Mouse (Mus musculus) thymus, postnatal 4 days (tissue): ENCODE measurements around the gene Prss8.
"Not testable (repeated sequence)": the region's sequence is repeated elsewhere in the genome, so short reads cannot be mapped to it uniquely, and the experiment has no call there.

ENCODE experiments used
- DNase-seq: peaks from one replicate; pipeline ENCODE4 v3.0.0; 2021

Gene Prss8

DNA sequence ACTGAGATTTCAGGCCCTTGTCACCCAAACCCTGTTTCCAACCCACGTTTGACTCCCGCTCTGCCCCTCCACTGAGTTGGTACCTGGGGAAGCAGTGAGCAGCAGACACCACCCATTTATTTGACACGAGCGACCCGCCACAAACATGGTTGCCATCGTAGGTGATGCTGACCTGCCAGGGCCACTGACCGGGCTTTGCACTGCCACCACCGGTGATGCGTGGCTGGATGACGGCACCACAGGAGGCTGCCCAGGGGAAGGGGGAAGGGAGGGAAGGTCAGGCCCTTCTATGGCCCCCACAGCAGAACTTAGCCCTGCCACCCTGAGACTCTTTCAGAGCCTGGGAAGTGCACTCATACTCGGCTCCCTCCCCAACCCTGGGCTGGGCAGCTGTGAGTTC, 2.2 kb downstream of the Prss8 start:
- no peak for DNase-seq

- no peak for DNase-seq
Measured at GRCm38 (mm10) chr7:127926846-127927245, 3.1 kb downstream of the Prss8 start.

DNA sequence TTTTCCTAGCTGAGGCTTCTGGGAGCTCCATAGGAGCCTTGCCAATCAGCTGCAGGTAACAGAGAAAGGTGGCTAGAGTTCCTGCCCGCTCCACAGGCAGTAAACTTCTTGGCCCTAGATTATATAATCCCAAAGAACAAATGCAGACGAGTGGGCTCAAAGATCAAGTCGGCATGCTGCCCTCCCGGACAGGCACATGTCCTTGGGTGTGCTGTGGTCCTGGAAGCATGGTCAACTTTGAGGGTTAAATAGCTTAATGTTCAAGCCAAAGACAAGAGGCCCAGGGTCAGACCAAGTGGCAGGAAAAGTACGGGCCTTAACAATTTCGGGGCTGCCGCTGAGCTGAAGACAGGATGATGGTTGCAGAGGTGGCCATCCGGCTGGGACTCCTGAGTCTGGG, 3.8 kb downstream of the Prss8 start:
- no peak for DNase-seq

GRCm38 (mm10) chr7:127925252-127925651, 4.7 kb downstream of the Prss8 start:
- no peak for DNase-seq

GRCm38 (mm10) chr7:127923714-127924113, 6.2 kb downstream of the Prss8 start:
- no peak for DNase-seq

DNA sequence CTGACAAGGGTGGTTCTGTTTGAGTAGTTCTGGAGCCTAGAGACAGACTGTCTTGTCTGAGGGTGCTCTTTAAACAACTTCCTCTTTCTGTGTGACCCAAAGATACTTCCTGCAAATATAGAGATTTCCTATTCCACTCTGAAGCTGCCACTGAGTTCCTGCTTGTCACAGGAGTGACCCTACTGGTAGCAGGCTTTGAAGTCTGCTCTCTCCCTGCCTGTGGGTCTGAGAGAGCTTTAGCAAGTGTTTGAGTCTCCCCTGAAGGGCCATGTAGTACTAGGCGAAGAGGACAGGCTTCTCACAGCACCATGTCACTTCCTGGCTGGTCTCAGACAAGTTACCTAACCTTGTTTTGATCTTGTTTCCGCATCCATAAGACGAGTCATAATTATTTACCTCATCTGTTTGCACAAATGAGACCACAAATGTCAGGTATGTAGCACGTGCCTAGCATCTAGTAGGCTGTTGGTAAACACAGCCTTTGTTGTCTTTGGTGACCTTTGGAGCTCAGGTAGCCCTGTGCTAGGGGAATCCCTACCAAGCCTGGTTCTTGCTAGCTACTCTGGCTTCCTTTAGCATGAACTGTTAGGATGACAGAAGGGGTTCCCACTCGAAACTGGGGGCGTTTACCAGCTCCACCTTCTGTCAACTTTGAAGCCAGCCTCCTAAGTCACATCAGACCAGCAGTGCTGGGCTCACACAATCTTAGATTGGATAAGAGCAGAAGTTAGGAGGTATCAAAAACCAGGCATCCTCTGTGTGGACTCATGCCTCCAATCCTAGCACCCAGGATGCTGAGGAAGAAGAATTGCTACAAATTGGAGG, 7.2 kb downstream of the Prss8 start:
- DNase-seq, result no peak

DNA sequence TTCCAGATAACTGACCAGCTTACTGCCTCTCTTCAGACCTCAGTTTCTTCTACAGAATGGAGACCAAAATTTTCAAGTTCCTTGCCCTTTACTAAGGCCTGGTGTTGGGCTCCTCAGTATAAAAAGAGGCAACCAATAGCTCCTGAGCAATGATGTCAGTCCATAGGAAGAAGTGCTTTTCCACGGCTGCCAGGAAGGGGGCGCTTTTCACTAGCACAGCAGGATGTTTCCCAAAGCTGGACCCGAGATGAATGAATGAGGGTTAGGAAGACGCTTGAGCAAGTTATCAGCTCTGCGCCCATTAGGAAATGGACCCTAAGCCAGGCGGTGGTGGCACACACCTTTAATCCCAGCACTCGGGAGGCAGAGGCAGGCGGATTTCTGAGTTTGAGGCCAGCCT, 8.4 kb downstream of the Prss8 start:
- peak; percentile 61 for DNase-seq

- DNase-seq, result peak; percentile 71
Measured at GRCm38 (mm10) chr7:127919290-127919689, 10.6 kb downstream of the Prss8 start.

DNA sequence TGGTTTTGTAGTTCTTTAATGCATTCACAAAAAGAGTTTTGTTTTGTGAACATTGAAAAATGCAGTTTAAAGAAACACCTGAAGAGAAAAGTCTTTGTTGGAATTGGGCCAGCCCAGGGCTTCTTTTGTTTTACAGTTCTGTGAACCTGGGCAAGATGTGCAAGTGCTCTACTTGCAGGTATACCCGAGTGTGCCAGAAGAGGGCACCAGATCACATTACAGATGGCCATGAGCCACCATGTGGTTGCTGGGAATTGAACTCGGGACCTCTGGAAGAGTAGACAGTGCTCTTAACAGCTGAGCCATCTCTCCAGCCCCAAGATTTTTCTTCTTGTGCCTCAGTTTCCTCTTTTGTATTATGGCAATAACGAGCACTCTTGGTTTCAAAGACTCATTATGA, 11.7 kb downstream of the Prss8 start:
- DNase-seq, result peak; percentile 86

- DNase-seq, result no peak
Measured at GRCm38 (mm10) chr7:127915293-127915692, 14.6 kb downstream of the Prss8 start.

DNA sequence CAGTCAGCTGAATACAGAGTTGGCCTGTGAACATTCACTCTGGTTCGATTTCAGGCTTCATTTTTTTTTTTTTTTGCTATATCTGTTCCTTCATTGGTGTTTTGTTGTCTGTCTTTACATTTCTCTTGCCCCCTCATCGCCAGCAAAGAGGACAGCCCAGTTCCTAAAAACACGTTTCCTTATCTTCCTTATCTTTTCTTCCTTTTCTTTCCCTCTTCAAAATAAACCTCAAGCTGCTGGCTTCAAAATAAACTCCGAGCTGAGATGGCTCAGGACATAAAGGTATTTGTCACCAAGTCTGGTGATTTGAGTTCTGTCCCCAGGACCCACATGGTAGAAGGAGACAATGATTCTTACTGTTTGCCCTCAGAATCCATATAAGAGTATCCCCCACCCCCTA, 17.0 kb downstream of the Prss8 start:
- DNase-seq, result no peak

- peak; percentile 85 for DNase-seq
Measured at GRCm38 (mm10) chr7:127912190-127912871, 17.6 kb downstream of the Prss8 start, which contains the start of gene Kat8. Gene Kat8 (plus strand): TSS chr7:127912516.

- no peak for DNase-seq
Measured at GRCm38 (mm10) chr7:127908656-127909055, 21.2 kb downstream of the Prss8 start.

DNA sequence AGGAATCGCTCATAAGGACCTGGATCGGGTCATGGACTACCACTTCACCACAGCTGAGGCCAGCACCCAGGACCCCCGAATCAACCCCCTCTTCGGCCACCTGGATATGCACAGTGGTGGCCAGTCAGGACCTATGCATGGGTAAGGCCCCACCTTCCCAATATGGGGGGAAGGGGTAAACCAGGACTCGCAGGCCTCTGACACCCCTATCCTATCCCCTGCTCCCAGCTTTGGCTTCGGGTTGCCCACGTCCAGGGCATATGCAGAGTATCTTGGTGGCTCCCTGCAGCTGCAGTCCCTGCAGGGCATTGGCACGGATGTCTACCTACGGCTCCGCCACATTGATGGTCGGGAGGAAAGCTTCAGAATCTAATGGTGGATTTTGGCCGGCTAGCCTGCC, 22.0 kb downstream of the Prss8 start:
- DNase-seq, result no peak

DNA sequence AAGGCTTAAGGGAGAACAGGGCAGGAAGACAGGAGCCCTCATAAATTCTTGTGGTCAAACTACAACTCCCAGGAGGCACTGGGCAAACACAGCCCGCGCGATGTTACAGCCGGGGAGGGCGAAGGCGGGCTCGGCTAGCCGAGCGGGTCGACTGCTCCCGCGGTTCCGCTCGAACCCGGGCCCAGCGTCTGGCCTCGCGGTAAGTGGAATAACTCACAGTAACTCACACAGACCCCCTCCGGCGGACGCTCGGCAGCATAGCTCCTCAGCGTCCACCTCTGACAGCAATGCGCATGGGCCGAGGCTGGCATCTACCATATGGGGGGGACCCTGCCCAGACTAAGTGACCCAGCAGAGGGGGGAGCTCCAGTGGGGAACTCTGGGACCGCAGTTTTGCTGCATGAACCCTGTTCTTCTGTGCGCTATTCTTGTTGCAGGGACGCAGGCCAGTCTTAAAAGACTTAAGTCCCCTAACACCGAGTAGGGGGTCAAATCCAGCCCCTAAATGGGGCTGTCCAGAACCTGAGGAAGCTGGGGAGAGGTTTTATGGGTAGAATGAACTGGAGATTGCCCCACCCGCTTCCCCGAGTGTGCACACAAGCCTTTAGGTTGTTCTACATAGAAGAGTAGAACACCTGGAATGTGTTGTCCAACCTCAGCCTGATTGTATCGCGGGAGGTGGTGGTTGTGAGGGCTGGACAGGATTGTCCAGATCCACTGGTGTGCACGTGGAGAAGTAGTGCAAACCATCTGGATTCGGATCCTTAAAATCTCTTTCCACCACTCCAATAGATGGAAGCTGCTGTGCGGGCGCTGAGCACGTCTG, 25.7 kb downstream of the Prss8 start, which contains the start of gene Bckdk:
TSS of gene Bckdk (plus strand) at position 112 of the 826 bp plus-strand sequence.
- peak; percentile 81 for DNase-seq

GRCm38 (mm10) chr7:127901772-127902171, 28.1 kb downstream of the Prss8 start:
- no peak for DNase-seq

- peak; percentile 44 for DNase-seq
Measured at GRCm38 (mm10) chr7:127899997-127900396, 29.9 kb downstream of the Prss8 start.

DNA sequence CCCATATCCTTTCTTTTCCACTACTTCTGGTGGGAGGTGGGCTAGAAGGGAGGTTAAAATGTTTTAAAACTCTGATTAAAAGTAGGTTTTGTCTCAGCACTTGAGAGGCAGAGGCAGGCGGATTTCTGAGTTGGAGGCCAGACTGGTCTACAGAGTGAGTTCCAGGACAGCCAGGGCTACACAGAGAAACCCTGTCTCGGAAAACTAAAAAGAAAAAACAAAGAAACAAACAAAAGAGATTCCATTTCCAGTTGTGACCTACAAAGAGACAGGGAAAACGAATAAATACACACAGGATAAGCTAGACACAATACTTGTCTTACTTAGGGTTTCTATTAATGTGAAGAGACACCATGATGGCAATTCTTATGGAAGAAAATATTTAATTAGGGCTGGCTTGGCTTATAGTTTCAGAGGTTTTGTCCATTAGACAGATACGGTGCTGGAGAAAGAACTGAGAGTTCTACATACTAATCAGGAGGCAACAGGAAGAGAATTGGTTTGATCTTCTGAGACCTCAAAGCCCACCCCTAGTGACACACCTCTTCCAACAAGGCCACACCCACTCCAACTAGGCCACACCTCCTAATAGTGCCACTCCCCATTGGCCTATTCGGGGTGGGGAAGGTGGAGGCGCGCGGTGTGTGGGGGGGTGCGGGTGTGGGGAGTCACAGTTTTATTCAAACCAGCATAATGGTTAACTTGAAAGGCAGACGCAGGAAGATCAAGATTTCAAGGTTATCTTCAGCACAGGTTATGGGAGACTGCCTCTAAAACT, 31.5 kb downstream of the Prss8 start:
- DNase-seq, result peak; percentile 79

- no peak for DNase-seq
Measured at GRCm38 (mm10) chr7:127897542-127897941, 32.4 kb downstream of the Prss8 start.

DNA sequence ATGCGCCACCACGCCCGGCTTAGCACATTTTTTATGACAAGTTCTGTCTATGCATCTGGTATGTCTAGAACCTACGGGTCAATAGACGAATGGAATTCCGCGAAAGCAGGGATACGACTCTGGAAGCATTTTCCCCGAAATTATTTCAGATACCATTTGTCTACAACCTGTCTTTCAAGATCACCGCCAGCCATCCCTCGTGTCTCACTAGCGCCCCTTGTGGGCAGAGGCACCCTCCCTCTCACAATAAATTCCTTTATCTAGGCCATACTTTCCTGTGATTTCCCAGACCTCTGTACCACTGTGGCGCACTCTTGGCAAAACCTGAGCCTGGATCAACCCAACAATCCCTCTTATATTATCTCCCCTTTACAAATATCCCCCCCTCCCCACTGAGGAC, 33.5 kb downstream of the Prss8 start:
- peak; percentile 90 for DNase-seq

DNA sequence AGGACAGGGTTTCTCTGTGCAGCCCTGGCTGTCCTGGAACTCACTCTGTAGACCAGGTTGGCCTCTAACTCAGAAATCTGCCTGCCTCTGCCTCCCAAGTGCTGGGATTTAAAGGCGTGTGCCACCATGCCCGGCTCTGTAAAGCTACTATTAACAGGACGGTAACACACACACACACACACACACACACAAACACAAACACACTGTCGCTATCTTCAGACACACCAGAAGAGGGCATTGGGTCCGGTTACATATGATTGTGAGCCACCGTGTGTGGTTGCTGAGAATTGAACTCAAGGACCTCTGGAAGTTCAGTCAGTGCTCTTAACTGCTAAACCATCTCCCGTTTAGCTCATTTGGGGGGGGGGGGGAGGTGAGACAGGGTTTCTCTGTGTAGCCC, 34.0 kb downstream of the Prss8 start:
- not testable (repeated sequence) for DNase-seq

DNA sequence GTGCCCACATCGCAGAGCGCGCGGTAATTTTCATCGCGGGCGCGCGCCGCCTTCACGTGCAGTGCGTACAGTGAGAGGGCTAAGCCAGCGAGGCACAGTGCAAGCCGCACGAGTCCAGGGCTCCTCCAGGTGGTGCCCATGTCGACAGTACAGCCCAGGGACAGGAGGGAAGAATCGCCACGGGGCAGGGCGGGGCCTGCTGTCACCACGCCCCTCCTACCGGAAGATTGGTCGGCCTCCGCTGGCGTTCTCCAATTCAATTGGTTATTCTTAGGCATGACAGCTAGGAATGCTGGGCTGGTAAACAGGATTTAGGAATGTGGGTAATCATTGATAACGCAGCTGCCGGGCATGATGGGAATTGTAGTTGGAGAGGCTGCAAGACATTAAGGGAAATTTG, 34.5 kb downstream of the Prss8 start, which contains the start of the genes Gm21974 and Vkorc1:
TSS of gene Gm21974 (minus strand) at position 13 of the 400 bp plus-strand sequence.
TSS of gene Vkorc1 (minus strand) at position 176 of the 400 bp plus-strand sequence.
- DNase-seq, result peak; percentile 91
